Mouse (Mus musculus): ENCODE data around the gene Skap1. TPM values are rescaled to one million over a fixed set of nuclear protein-coding genes. Genes with fewer than 3 reads are reported as not detected.

Gene Skap1
- total RNA-seq, 2 experiments from 2014 or later: 2.2 to 2.4 TPM

GRCm38 (mm10) chr11:96612596-96612995 is 148.2 kb downstream of the Skap1 start:
- no peak for DNase-seq (ENCODE audit: low spot score in 2 of 2)
- intact Hi-C loops (cut with DNase I): no loop called here

DNA sequence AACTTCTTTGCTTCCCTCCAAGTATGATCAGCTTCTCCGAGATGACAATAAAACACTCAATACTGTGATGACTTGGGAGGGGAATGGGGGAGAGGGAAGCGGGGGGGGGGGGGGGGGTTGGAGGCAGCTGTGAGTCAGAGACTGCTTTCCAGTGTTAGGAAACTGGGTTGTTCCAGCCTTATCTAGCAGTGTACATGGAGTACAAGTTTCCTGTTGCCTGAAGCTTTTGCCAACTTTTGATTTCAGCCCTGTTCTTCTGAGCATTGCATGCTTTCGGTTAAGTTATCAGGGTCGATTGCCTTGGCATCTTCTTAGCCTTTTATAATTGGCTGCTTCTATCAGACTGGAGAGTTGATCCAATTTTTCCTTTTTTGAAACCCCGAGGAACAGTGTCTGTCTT is 152.4 kb downstream of the Skap1 start:
- no peak for DNase-seq (ENCODE audit: low spot score in 2 of 2)
- intact Hi-C loops (cut with DNase I): no loop called here

GRCm38 (mm10) chr11:96618789-96619445 is 154.5 kb downstream of the Skap1 start:
- DNase-seq (ENCODE audit: low spot score in 2 of 2): no peak
- intact Hi-C loops (cut with DNase I): no loop called here

DNA sequence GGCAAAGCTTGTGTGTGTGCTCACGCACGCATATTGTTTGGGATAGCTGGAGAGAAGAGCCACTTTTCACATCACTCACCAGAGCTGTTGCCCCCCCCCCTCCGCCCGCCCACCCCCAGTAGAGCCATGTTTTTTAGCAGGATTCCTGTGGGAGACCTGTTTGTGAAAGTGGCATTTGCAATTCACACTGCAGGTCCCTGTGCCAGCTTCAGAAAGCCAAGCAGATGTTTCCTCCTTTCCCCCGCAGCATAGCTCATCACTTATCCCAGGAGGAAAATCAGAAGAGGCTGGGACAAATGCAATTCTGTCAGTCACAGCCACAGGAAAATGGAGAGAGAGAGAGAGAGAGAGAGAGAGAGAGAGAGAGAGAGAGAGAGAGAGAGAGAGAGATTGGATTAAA is 155.2 kb downstream of the Skap1 start:
- peak in 1 of 2 experiments; percentile 25 for DNase-seq (ENCODE audit: low spot score in 2 of 2)
- intact Hi-C loops (cut with DNase I): no loop called here

- intact Hi-C loops (cut with DNase I): loop anchor here (5.0 to 10.0 kb wide), 2 partner anchors 305 to 343 kb away; partner anchors contain the start of gene Hoxb4
- no peak for DNase-seq (ENCODE audit: low spot score in 2 of 2)
Measured at GRCm38 (mm10) chr11:96620006-96620405, 155.6 kb downstream of the Skap1 start.

GRCm38 (mm10) chr11:96620660-96621059 is 156.3 kb downstream of the Skap1 start:
- no peak for DNase-seq (ENCODE audit: low spot score in 2 of 2)

DNA sequence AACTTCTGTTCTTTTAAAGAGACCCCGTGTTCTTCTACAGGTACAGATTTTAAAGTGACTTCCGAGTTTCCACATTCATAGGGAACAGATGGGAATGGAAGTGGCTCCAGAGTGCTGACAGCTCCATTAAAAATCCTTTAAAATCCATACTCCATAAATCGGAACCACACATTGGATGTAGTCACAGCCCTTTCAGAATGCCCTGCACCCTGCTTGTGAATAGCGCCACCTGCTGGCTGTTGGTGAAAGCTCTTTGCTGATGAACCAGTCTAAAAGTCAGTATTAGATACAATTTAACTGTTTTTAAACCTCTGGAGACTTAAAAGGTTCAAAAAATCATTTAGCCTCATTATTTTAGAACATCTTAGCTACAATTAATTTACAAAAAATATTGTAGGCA is 156.8 kb downstream of the Skap1 start:
- intact Hi-C loops (cut with DNase I): loop anchor here (5.0 to 10.0 kb wide), 2 partner anchors 306 to 344 kb away; partner anchors contain the start of gene Hoxb4
- peak; percentile 48 to 82 for DNase-seq (ENCODE audit: low spot score in 2 of 2)

More at GRCm38 (mm10) chr11:96620660-96621059, 156.3 kb downstream of the Skap1 start:
- intact Hi-C loops (cut with DNase I): loop anchor here (5.0 to 10.0 kb wide), 2 partner anchors 306 to 343 kb away; partner anchors contain the start of gene Hoxb4

- DNase-seq (ENCODE audit: low spot score in 2 of 2): no peak
- intact Hi-C loops (cut with DNase I): loop anchor here (5.0 to 10.0 kb wide), 2 partner anchors 308 to 345 kb away; partner anchors contain the start of gene Hoxb4
Measured at GRCm38 (mm10) chr11:96622782-96623181, 158.4 kb downstream of the Skap1 start.

DNA sequence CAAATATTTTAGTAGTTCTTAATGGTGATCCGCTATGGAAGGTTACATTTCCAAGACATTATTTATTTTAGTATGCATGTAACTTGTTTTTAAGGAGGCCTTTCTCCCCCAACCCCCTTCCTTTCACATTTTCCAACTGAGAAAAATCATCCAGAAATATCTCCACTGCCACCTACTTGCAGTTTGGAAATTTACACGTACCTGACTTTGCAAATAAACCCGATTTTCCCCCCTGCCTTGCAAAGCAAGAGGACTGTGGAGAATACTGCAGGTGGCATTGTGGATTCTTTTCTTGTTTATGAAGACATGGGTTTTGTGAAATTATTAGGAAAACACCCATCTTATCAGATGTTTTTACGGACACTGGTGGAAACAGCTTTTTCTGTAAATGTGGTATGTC is 160.0 kb downstream of the Skap1 start:
- no peak for DNase-seq (ENCODE audit: low spot score in 2 of 2)
- intact Hi-C loops (cut with DNase I): loop anchor here (5.0 to 10.0 kb wide), 2 partner anchors 310 to 347 kb away; partner anchors contain the start of gene Hoxb4

DNA sequence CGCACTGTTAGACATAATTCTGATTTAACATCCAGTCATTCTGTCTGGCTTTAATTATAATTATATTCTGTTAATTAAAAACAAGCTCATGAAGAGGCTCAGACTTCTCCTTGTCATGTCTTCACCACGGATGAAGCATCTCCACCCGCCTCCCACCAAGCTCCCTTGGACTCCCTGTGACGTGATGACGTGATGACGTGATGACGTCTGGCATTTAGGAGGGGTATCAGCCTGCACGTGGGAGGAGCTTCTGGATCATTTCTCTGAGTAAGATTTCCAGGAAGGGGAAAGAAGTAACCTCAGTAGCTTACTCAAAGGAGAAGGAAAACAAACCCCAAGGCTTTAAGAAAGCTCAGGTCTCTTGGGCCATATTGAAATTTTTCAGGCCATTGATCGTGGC is 165.4 kb downstream of the Skap1 start:
- DNase-seq (ENCODE audit: low spot score in 2 of 2): peak in 1 of 2 experiments; percentile 36
- intact Hi-C loops (cut with DNase I): loop anchor here (10.0 kb wide), 1 partner anchor 315 kb away; the partner anchor contains the start of gene Hoxb4

GRCm38 (mm10) chr11:96631521-96631920 is 167.1 kb downstream of the Skap1 start:
- intact Hi-C loops (cut with DNase I): no loop called here
- DNase-seq (ENCODE audit: low spot score in 2 of 2): no peak

- intact Hi-C loops (cut with DNase I): no loop called here
Measured at GRCm38 (mm10) chr11:96637927-96638326, 173.5 kb downstream of the Skap1 start.

DNA sequence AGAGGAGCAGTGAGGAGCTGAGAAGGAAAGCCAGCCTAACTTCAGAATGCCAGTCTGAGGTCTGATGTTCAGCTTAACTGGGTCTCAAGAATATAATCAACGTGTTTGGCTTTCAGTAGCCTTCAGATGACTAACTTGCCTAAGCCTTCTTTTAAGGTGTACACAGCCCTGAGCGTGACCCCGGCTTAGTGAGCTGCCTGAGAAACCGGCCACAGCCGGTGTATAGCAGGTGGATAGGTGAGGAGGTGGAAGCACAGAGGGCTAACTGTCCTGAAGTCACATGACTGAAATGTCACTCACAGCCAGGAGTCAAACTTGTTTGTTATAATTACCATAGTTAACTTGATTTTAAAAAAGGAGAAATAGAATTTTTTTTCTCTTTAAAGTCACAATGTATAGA is 175.4 kb downstream of the Skap1 start:
- no peak for DNase-seq (ENCODE audit: low spot score in 2 of 2)
- intact Hi-C loops (cut with DNase I): no loop called here

More at GRCm38 (mm10) chr11:96637927-96638326, 173.5 kb downstream of the Skap1 start:
- DNase-seq (ENCODE audit: low spot score in 2 of 2): no peak

- DNase-seq (ENCODE audit: low spot score in 2 of 2): no peak
- intact Hi-C loops (cut with DNase I): no loop called here
Measured at GRCm38 (mm10) chr11:96642173-96643140, 178.1 kb downstream of the Skap1 start.

GRCm38 (mm10) chr11:96644969-96645368 is 180.6 kb downstream of the Skap1 start:
- no peak for DNase-seq (ENCODE audit: low spot score in 2 of 2)
- intact Hi-C loops (cut with DNase I): no loop called here

DNA sequence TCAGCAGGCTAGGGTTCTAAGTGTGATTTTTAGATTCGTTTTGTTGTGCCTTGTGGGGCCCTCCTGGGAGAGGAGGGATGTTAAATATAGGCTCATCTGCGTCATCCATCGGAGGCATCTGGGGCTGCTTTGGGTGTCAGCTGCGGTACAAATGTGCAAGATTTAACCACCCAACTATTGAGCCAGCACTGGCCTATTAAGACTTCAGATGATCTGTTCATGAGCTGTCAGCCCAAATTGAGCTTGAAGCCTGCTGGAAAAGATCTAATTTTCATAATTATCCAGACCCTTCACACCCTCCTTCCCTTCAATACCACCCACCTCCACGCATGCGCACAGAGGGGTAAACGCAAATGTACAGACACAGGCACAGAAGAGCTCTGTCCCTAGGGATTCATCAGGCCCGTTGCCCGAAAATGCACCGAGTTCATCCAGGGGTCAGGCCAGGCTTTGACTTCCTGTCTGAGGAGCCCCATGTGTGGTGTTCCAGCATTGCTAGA is 181.2 kb downstream of the Skap1 start:
- intact Hi-C loops (cut with DNase I): no loop called here
- DNase-seq (ENCODE audit: low spot score in 2 of 2): peak; percentile 54 to 56

- DNase-seq (ENCODE audit: low spot score in 2 of 2): no peak
- intact Hi-C loops (cut with DNase I): no loop called here
Measured at GRCm38 (mm10) chr11:96651848-96652247, 187.5 kb downstream of the Skap1 start.

- intact Hi-C loops (cut with DNase I): no loop called here
Measured at GRCm38 (mm10) chr11:96653867-96654266, 189.5 kb downstream of the Skap1 start.

GRCm38 (mm10) chr11:96658420-96658819 is 194.0 kb downstream of the Skap1 start:
- intact Hi-C loops (cut with DNase I): no loop called here
- DNase-seq (ENCODE audit: low spot score in 2 of 2): no peak

More at GRCm38 (mm10) chr11:96653867-96654266, 189.5 kb downstream of the Skap1 start:
- no peak for DNase-seq (ENCODE audit: low spot score in 2 of 2)

- intact Hi-C loops (cut with DNase I): no loop called here
- DNase-seq (ENCODE audit: low spot score in 2 of 2): no peak
Measured at GRCm38 (mm10) chr11:96666924-96667323, 202.5 kb downstream of the Skap1 start.
